Mouse (Mus musculus) bone marrow macrophage, adult 2 months (primary cell): ENCODE measurements around the gene Snrpd2.

ENCODE experiments used
- CTCF ChIP-seq: IDR thresholded peaks from 2 replicates; pipeline ENCODE4 v1.5.1; 2012; ENCODE audit warnings: low read depth, mild to moderate bottlenecking, low read length, moderate library complexity
- POLR2A ChIP-seq: IDR thresholded peaks from 2 replicates; pipeline ENCODE4 v1.6.1; 2012; ENCODE audit warnings: mild to moderate bottlenecking, low read depth, low read length, borderline replicate concordance

DNA sequence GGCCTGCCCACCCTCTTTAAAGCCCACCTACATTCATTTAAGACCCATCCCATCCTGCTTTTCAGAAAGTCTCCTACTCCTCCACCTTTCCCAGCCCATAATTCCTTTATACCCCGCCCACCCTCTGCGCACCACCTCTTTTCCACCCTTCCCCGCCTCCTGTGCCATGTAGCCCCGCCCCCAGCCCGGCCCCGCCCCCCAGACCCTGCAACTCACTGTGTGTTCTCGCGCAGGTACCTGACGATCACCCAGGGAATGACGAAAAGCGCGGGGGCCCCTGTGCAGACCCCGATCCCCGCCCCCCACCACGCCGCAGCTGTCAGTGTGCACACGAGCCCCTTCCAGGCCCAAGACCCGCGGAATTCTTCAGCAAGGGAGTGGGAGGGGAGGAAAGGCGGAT lies 10.6 kb downstream of the Snrpd2 start:
- TF ChIP-seq CTCF (no peak), POLR2A (no peak)
